Mouse (Mus musculus) MEL (cell line): ENCODE measurements around the gene Vstm2l.

Experiments
- CHD2 ChIP-seq: IDR thresholded peaks from 2 replicates; pipeline ENCODE4 v1.6.1; 2011; ENCODE audit warnings: low read length, improper control_type of control experiment
- CTCF ChIP-seq, 3 experiments: IDR thresholded peaks in 2 of 3; conservative IDR thresholded peaks in 1 of 3; 2 replicates each; pipeline ENCODE4 v1.5.1; 2011 to 2012; ENCODE audit warnings: low read length in 3 of 3, low read depth in 2 of 3, mild to moderate bottlenecking in 2 of 3, improper control_type of control experiment in 1 of 3, inconsistent platforms in 1 of 3, mixed read lengths in 1 of 3, moderate library complexity in 1 of 3; ENCODE audit not compliant: control insufficient read depth in 1 of 3, insufficient read depth in 1 of 3, poor library complexity in 1 of 3, severe bottlenecking in 1 of 3
- E2F4 ChIP-seq: IDR thresholded peaks from 2 replicates; pipeline ENCODE4 v1.6.1; 2011; ENCODE audit warnings: low read depth, low read length, improper control_type of control experiment, borderline replicate concordance
- ELF1 ChIP-seq: IDR thresholded peaks from 2 replicates; pipeline ENCODE4 v1.6.1; 2014; ENCODE audit warnings: low read depth, mild to moderate bottlenecking, inconsistent platforms, low read length, improper control_type of control experiment, moderate library complexity
- MAFK ChIP-seq: IDR thresholded peaks from 2 replicates; pipeline ENCODE4 v1.6.1; 2011; ENCODE audit warnings: low read depth, mild to moderate bottlenecking, low read length, improper control_type of control experiment, borderline replicate concordance
- MAX ChIP-seq: IDR thresholded peaks from 2 replicates; pipeline ENCODE4 v1.6.1; 2011; ENCODE audit warnings: low read length, improper control_type of control experiment
- NRF1 ChIP-seq: IDR thresholded peaks from 2 replicates; pipeline ENCODE4 v1.6.1; 2014; ENCODE audit warnings: low read depth, mild to moderate bottlenecking, inconsistent platforms, low read length, improper control_type of control experiment, moderate library complexity; ENCODE audit not compliant: poor library complexity, insufficient read depth, severe bottlenecking
- POLR2A ChIP-seq, 2 experiments: IDR thresholded peaks; 2 replicates each; pipeline ENCODE4 v1.6.1; 2011 to 2012; ENCODE audit warnings: low read length in 2 of 2, mild to moderate bottlenecking in 2 of 2, control low read depth in 1 of 2, improper control_type of control experiment in 1 of 2, low read depth in 1 of 2, moderate library complexity in 1 of 2; ENCODE audit not compliant: control insufficient read depth in 1 of 2, insufficient read depth in 1 of 2, poor library complexity in 1 of 2
- POLR2AphosphoS2 ChIP-seq: IDR thresholded peaks from 2 replicates; pipeline ENCODE4 v1.6.1; 2011; ENCODE audit warnings: low read length, improper control_type of control experiment
- POLR2AphosphoS5 ChIP-seq: IDR thresholded peaks from 2 replicates; pipeline ENCODE4 v1.6.1; 2012; ENCODE audit warnings: low read depth, borderline replicate concordance, mild to moderate bottlenecking, inconsistent platforms, low read length, moderate library complexity, mixed read lengths
- SMC3 ChIP-seq: IDR thresholded peaks from 2 replicates; pipeline ENCODE4 v1.6.1; 2011; ENCODE audit warnings: low read depth, low read length, improper control_type of control experiment
- ZKSCAN1 ChIP-seq: IDR thresholded peaks from 2 replicates; pipeline ENCODE4 v1.6.1; 2012; ENCODE audit warnings: low read depth, mild to moderate bottlenecking, inconsistent platforms, low read length, improper control_type of control experiment, moderate library complexity
- ZMIZ1 ChIP-seq: IDR thresholded peaks from 2 replicates; pipeline ENCODE4 v1.6.1; 2012; ENCODE audit warnings: low read depth, mild to moderate bottlenecking, inconsistent platforms, low read length, improper control_type of control experiment, moderate library complexity

- TF ChIP-seq POLR2AphosphoS2: no peak
- no peak for TF ChIP-seq CHD2
- no peak for TF ChIP-seq CTCF (IDR thresholded peaks at IDR 0.05 in 2 of 3, conservative IDR thresholded peaks at IDR 0.05 in 1 of 3; ENCODE audit: control insufficient read depth in 1 of 3, insufficient read depth in 1 of 3, low read depth in 2 of 3, low read length in 3 of 3, poor library complexity in 1 of 3, severe bottlenecking in 1 of 3)
- TF ChIP-seq POLR2AphosphoS5: no peak
- TF ChIP-seq POLR2A (IDR thresholded peaks at IDR 0.05; ENCODE audit: control insufficient read depth in 1 of 2, insufficient read depth in 1 of 2, low read depth in 1 of 2, low read length in 2 of 2, poor library complexity in 1 of 2): no peak
- no peak for TF ChIP-seq MAX
- TF ChIP-seq E2F4: no peak
- TF ChIP-seq ELF1: no peak
- no peak for TF ChIP-seq SMC3
- TF ChIP-seq NRF1: no peak
- TF ChIP-seq MAFK: no peak
- no peak for TF ChIP-seq ZMIZ1
- no peak for TF ChIP-seq ZKSCAN1
These were observed 21.2 kb downstream of the Vstm2l start for GRCm38 (mm10) chr2:157935444-157936171.
